Mouse (Mus musculus) ES-CJ7 (cell line): ENCODE data around the gene Zfp367.

ENCODE experiments used
- DNase-seq: peaks from one replicate; pipeline ENCODE4 v3.0.0; 2011; ENCODE audit warnings: low read depth, low spot score

The Zfp367 gene

DNA sequence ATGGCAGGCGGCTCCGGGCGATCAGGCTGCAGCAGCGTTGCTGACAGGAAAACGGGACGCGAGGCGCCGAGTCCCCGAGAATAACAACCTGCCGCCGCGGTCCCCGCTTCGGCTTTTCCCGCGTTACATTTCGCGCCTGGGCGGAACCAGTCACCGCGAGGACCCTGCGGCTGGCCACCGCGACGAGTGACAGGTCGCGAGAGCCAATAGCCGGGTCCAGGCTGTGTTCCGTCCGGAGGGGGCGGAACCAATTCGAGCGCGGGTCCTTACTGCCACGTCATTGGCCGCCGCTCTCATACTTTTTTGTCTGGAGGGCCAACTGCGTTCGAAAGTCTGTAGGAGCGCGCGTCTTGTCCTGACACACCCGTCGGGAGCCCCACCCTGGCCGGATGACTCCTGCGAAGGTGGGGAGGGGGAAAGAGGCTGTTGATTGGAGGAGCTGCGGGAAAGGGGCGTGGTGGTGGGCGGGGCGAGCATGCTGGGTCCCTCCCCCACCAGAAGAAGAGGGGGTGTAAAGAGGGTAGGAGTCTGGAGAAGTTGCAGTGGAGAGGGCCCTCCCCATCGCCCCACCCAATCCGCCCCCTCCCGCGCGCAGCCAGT, at the start of gene Zfp367:
Gene Zfp367 (minus strand): TSS at position 120 of the 600 bp plus-strand sequence.
- peak; percentile 99 for DNase-seq

DNA sequence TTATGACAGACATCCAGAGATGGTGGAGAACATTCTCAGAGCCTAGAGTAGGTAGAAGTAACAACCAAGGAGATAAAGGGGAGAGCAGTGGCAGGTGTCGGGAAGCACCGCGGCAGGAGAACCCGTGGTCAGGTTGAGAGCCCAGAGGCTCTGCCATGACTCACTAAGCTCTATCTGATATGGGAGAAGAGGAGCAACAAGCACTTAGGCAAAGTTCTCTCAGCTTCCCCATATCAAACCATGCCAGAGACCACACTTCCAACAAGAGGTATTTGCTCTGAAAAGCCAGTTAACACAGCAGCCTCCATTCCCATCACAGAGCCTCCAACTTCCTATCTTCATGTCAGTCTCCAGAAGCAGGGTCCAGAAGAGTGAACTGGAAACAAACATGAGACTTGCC, 47.9 kb upstream of the Zfp367 start:
- no peak for DNase-seq

DNA sequence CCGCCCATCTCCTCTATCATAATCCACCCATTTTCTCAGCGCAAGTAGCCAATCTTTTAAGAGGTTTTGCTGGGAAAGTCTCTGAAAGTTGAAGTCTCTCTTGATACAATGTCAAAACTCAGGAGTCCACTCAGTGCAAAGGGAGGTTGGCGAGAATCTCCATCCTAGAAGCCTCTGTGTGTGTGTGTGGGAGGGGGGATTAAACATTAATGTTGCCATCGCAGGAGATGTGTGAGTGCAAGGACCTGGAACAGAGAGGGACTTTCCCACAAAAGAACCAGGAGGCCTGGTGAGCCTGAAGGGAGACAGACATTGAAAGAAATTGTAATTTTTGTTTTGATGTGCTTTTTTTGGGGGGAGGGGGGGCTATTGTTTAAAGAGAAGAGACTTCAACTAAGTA, 45.3 kb upstream of the Zfp367 start:
- DNase-seq, result no peak

DNA sequence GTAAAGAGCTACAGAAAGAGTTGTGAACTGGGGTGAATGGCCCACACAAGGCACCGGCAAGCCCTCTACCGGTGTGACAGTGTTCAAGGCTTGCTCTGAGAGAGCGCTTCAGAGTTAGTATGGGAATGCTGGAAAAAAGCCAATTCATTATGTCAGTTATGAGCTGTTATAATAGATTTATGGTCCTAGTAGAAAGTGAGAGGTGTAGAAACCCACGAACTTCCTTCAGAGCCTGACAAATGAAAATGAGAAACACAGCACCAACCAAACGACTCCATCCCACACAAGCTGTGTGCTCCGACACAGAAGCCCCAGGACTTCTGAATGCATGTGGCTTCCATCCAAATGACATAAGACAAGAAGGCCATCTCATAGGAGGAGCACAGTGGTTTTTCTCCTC, 44.9 kb upstream of the Zfp367 start:
- DNase-seq, result no peak

DNA sequence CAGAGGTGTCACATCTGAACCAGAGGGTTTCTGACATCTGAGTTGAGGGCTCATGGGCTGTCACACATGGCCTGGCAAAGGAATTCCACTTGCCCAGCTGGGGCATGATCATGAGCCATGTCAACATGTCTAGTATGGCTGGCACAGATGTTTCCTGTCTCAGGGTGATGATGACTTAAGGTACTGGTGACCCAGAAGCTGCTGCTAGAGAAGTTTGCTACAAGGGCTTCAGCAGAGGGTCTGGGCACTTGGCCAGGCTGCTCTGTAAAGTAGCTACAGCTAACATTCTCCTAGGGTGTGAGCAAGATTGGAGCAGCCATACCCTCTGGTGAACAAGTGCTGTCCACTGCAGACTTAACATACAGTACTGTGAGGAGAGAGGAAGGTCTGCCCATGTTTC, 34.1 kb upstream of the Zfp367 start:
- no peak for DNase-seq

DNA sequence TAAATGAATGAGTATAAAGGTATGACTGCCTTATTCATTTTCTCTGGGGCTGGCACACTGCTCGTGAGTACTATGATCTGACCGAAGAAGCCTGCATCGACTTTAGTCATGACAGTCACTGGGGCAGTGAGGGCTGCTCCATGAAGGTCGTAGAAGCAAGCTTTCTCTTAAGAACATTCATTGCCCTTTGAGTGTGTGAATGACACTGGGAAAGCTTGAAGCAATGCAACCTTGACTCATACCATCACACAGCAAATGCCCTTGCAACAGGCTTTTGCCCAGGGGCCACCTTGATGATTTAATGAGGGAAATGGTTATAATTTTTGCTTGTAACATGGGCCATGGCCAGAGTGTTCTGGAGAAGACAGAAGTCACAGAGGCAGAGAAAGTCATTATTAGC, 33.5 kb upstream of the Zfp367 start:
- DNase-seq, result no peak

DNA sequence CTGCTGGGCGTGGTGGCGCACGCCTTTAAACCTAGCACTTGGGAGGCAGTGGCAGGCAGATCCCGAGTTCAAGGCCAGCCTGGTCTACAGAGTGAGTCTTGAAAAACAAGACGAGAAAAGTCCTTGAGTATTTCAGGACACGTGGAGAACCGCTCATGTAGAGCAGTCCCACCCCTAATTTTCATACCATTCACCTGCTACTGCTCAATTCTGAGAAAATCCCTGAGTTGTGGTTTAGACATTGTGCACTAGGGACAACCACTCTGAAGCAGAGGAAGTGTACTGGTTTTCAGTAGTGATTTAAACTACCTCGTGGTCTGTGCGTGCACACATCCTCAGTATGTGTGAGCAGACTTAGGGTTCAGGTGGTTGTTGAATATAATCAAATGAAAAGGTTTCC, 32.6 kb upstream of the Zfp367 start:
- peak; percentile 31 for DNase-seq

DNA sequence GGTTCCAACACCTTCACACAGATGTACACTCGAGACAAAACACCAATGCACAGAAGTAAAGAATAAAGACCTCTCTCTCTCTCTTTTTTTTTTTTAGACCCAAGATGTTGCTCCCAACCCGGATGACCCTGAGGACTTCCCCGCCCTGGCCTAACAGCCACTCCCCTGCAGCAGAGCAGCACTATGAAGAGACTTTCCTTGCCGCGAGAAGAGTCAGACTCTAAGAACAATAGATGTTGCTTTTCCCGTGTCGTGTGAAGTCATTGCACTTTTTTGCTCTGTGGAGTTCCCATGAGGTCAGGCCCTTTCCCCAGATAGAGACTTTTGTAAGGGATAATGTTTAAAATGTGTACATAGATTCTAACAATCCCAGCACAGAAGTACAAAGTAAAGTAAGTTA, 32.2 kb upstream of the Zfp367 start:
- peak; percentile 51 for DNase-seq

DNA sequence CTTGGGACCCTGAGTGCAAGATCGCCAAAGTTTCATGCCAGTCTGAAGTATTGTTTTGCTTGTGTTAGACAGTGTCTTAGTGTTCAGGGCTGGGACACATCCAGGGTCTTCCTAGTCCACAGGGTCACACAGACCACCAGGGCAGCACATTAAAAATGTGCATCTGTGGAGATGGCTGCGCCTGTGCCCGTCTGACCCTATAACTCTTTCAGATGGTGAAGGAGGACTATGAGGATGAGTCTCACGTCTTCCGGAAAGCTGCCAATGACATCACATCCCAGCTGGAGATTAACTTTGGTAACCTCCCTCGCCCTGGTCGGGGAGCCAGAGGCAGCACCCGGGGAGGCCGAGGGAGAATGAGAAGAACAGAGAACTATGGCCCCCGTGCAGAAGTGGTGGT, 31.4 kb upstream of the Zfp367 start:
- DNase-seq, result no peak

DNA sequence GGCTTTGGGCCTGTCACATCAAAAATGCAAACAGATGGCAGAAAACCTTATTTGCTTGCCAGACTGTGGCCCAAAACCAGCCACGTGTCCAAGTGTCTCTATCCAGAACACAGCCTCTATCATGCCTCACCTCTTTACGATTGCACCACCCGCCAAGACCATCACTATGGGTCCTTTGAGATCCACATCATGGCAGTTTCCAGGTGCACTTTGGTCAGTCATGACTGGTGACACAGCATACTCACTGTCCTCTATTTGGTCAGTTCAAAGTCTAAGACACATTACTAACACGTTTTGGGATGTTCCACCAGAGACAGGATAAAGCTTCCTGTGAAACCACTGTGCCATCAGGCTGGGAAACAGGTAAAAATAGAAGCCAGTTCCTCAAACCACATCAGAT, 30.6 kb upstream of the Zfp367 start:
- no peak for DNase-seq

DNA sequence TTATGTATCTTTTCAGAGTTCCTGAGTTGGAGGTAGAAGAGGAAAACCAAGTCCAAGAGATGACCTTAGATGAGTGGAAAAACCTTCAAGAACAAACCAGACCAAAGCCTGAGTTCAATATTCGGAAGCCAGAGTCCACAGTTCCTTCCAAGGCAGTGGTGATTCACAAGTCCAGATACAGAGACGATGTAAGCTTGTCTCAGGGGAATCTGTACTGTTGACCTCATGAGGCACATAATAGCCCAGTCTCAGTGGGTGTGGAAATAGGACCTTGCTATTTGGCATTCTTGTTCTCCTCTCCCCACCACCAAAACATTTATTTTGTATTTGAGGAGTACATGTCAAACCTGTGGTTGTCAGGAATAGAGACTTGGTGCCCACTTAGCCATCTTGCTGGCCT, 29.1 kb upstream of the Zfp367 start:
- DNase-seq, result no peak

DNA sequence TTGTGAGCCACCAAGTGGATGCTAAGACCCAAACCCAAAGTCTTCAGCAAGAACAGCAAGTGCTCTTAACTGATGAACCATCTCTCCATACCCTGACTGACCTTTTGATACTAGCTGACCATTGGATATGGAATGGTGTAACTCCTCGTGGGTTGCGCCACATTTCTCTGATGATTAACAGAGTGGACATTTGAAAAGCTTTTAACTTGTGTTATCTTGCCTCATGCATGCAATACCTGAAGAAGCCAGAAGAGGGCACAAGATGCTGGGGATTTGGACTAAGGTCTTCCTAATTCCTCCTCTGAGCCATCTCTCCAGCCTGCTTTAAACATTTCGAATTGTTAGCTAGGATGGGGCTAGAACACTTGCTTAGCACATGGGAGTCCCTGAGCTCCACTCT, 27.9 kb upstream of the Zfp367 start:
- peak; percentile 83 for DNase-seq

DNA sequence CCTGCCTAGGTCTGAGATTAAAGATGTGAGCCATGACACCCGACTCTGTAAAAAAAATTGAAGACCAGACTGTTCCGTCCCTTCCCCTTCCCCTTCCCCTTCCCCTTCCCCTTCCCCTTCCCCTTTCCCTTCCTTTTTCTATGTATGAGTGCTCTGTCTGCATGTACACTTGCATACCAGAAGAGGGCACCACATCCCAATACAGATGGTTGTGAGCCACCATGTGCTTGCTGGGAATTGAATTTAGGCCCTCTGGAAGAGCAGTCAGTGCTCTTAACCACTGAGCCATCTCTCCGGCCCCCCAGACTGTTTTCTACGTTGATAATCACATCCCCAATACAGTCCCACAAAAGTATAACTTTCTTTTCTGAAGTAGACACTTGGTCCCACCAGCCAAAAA, 27.3 kb upstream of the Zfp367 start:
- DNase-seq, result peak; percentile 85

DNA sequence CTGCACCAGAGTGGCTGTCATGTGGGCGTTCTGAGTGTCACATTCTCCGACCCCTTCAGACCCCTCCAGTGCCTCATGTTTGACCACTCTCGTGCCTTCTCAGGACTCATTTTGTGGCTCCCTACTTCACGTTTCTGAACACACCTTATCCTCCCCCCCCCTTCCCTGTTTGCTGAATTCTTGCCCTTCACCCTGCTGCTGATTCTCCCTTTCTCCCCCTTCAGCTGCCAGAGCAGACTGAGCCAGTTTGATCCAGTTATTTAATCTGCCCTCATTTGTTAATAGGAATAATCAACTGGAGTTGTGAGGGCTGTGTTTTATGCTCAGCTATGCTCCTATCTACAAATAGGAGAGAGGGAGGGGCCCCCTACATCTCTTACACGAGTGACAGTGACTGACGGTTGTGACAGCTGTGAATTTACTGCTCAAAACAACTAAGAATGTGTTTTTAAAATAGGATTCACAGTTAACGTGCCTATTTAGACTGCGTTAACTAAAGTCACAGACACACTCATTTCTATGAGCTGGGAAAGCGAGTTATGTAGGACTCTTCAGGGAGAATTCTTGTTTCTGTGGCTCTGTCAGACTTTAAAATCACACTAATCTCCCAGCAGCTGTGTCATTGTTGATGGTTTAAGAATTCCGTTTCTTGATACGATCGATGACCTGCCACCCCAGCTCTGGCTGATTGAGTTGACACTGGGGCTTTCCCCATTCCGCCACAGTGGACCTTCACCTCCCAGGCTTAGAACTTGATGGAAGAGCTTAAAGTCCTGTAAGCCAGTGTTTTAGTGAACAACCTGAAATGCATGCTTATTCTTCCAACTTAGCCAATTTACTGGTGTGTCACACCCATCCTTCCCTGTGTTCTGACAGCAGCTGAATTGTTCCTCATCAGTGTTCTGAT, 26.0 kb upstream of the Zfp367 start:
- DNase-seq, result no peak

DNA sequence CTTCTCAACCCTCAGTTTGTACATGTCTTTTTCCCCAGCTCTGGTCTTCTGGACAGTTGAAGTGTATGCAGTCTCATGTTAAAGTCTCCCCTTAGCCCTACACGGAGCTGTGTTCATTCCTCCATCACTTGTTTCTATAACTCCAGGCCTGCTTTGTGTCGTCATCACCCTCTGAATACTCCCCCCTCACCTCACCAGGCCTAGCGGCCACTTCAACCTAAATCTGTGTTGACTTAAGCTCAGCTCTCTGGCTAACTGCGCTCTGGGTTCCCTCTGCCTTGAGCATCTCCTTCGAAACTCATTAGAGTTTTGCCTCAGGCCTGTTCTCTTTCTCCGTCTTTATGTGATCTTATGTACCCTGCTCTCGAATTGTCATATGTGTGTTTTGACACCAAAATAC, 25.0 kb upstream of the Zfp367 start:
- no peak for DNase-seq

DNA sequence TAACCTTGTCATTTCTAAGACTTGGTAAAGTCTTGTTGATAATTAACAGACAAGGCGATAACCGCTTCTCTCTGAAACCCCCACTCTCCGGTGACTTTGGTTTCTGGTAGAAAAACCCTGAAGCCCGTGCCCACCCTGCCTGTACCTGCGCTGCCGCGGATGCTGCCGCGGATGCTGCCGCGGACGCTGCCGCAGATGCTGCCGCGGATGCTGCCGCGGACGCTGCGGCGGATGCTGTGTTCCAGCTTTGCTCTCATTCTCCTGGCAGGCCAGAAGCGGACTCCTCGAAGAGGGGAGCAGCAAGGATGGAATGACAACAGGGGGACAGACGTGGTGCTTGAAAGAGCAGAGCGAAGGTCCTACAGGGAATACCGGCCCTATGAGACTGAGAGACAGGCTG, 16.7 kb upstream of the Zfp367 start:
- no peak for DNase-seq

DNA sequence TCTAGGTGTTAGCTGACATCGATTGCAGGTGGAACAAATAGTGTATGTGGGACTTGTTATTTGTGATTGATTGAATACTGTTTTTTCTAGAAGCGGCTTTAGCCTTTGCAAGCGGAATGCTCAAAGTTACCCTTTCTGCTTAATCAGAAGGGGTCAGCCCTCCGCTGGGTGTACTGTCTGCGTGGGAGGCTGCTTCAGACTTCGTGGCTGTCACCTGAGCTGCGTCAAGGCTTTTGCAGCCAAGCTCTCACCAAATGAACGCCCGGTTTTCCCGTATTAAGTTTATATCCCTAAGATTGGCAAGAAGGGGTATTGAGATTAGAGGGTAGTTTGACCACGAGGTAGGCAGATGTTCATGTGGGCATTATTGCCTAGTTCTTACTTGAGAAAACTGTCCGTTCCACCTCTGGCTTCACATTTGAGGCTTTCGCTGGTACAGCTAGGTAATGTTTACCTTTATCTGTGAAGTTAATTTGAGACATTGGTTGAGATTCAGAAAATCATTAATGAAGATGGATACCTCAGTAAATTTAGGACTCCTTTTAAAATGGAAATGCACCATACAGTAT, 10.2 kb upstream of the Zfp367 start:
- DNase-seq, result no peak

DNA sequence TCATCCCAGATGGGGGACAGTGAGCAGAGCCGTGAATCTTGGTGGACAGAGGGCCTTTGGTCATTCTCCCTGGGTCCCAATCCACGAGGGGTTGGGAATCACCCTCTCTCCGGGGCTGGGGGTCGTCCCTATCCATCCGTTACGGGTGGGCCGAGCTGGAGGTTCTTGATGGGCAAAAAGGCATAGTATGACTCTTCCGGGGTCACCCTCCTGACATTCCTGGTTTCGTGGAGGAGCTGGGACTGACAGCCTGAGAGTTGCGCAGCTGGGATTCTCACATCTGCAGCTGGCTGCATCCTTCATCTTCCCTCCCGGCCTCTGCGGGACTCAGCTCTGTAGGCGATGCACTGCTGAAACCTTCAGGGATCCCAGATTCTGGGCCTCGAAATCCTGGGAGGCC, 9.6 kb upstream of the Zfp367 start:
- no peak for DNase-seq

DNA sequence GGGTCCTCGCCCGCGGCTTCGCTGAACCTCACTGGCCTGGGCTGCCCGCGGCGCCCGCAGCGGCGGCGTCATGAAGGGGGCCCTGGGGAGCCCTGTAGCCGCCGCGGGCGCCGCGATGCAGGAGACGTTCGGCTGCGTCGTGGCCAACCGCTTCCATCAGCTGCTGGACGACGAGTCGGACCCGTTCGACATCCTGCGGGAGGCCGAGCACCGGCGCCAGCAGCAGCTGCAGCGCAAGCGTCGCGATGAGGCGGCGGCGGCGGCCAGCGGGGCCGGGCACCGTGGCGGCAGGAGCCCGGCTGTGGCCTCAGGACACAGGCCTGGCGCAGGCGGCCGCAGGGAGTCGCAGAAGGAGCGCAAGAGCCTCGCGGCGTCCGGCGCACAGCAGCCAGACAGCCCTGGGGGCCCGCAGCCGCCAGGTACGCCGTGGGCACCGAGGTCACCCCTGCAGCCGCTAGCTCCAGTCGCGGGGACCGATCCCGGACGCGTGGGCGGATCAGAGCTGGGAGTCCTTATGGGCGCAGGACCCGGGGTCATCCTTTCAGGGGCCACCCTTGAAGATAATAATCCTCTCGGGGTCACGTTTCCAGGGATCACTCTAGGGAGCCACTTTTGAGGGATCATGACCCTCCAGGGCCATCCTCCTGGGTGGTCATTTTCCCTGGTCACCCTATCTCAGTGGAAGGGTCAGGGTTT, 9.1 kb upstream of the Zfp367 start:
- DNase-seq, result no peak

DNA sequence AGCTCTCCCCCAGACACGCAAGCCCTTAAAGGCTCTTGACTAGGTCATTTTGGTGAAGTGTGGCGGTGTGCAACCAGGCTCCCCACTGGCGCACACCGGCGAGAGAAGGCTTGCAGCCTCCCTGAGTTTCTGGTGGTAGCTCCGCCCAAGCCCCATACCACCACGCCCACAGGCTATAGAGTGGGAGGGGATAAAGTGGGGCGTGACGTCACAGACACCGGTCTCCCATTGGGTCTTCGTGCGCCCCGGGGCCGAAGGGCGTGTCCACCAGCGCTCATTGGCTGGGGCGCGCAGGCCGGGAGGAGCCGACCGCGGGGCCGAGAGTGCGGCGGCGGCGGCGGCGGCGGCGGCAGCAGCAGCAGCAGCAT, 8.5 kb upstream of the Zfp367 start, which contains the start of gene Habp4:
Gene Habp4 (plus strand): TSS at position 277 of the 368 bp plus-strand sequence.
- peak; percentile 98 for DNase-seq

DNA sequence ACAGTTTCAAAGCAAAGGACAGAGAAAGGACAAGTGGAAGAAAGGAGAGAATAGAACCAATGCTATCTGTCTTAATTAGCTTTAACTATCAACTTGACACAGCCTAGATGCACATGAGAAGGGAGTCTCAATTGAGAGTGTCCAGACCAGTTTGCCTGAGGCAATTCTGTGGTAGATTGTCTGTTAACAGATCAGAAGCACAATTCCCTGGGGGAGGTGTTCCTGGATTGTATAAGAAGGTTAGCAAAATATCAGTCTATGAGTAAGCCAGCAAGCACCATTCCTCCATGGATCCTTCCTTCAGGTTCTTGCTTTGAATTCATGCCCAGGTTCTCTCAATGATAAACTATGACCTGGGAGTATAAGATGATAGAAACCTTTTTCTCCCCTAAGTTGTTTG, 4.0 kb upstream of the Zfp367 start:
- no peak for DNase-seq

DNA sequence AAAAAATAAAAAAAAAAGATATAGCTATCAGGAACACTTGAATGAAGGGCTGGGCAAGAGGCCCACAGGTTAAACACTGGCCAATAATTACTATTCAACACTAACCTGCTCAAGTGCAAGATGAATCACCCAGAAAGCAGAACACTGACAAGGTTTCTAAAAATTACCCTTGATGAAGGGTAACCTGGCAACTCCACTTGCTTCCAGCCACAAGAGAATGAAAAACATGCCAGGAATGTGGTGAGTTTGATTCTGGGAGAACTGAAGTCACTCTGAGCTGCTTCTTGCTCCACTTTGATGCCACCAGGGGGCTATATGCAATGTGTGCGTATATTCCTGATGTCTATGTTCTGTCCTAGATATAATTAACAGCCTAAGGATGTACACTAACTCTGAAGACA, 2.2 kb upstream of the Zfp367 start:
- peak; percentile 76 for DNase-seq
